Mouse (Mus musculus) kidney, adult 2 months (tissue): Measurements from ENCODE around the gene Galr2.

ENCODE experiments used
- CTCF ChIP-seq: fragments of 200-500 bp; conservative IDR thresholded peaks from 2 replicates; pipeline ENCODE4 v1.5.1; 2011; ENCODE audit warnings: low read depth, mild to moderate bottlenecking, control low read depth, low read length, moderate library complexity, mixed read lengths; ENCODE audit not compliant: insufficient read depth, insufficient read length
- POLR2A ChIP-seq: fragments of 200-500 bp; IDR thresholded peaks from one replicate; pipeline ENCODE4 v1.6.1; 2011; ENCODE audit warnings: low read depth, low read length, control low read depth

- no peak for TF ChIP-seq POLR2A
- TF ChIP-seq CTCF = no peak
Observed at GRCm38 (mm10) chr11:116265352-116265751, 15.4 kb upstream of the Galr2 start.
